Mouse (Mus musculus): ENCODE results near the gene Gm20604.

Gene Gm20604

DNA sequence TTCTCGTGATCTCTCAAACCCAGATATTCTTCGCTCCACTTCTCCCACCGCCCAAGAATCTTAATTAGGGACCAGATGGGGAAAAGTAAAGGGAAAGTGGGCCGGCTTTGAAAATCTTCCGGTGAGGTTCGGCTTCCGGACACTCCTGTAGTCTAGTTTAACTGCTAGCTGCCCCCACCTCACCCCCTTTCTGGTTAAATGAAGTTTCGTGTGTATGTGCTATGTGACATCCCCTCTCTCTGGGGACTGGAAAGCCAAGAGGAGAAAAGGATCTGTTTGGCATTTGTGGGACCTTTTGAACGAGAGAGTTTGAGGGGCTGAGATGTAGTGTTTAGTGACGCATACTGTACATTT, at the start of gene Gm20604:
Gene Gm20604 (minus strand): TSS at position 270 of the 354 bp plus-strand sequence.
- in situ Hi-C loops (cut with MboI; ENCODE audit: low sequenced_read_pairs), result no loop called here

DNA sequence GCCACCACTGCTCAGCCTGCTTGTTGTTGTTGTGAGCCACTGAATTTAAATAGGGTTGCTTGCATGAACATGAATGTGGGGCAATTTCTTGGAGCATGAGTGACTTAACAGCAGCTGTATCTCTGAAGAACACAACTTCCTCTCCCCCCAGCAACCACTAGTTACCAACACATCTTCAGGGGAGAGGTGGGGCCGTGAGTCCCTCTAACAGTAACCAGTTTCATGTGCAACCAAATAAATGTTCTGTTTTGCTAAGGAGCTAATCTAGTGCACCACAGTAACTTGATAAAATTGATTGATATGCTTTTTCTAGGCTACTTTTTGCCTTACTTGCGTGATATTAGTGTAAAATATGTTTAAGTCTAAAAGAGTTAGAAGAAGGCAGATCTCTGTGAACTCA, 41.1 kb upstream of the Gm20604 start:
- in situ Hi-C loops (cut with MboI; ENCODE audit: low sequenced_read_pairs), result no loop called here

DNA sequence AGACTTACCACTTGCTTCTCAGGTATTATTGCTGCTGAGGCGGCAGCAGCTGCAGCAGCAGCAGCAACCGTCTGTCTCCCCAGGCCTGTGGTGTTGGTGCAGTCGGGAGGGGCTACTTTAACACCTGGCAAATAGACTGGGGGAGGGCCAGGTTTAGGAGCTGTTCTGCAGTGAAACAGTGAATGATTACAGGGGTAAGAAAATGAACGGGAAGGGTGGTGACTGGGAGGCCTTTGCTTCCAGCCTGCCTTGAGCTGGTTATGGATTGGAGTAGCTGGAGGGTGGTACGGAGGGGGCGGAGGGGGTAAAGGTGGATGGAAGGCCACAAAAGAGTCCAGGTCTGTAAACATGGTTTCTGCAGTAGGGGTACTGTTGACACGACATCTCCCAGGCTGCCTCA, 29.5 kb upstream of the Gm20604 start:
- in situ Hi-C loops (cut with MboI; ENCODE audit: low sequenced_read_pairs), result no loop called here

DNA sequence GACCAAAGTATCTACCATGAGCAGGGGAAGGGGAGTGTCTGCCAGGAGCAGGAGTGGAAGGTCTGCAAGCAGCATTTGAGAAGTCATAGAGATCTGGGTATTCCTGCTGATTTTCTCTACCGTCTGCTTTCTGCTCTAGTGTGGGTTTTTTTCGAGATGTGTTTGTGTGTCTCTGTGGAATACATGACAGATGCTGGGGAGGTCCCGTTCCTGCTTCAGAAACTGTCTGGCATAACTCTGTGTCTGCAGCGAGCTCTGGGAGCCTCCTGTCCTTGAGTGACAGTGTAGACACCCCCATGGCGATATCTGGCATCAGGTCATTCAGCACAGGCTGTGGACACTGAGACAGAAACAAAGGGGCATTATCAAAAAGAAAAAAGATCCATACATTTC, 27.1 kb upstream of the Gm20604 start:
- in situ Hi-C loops (cut with MboI; ENCODE audit: low sequenced_read_pairs), result no loop called here

DNA sequence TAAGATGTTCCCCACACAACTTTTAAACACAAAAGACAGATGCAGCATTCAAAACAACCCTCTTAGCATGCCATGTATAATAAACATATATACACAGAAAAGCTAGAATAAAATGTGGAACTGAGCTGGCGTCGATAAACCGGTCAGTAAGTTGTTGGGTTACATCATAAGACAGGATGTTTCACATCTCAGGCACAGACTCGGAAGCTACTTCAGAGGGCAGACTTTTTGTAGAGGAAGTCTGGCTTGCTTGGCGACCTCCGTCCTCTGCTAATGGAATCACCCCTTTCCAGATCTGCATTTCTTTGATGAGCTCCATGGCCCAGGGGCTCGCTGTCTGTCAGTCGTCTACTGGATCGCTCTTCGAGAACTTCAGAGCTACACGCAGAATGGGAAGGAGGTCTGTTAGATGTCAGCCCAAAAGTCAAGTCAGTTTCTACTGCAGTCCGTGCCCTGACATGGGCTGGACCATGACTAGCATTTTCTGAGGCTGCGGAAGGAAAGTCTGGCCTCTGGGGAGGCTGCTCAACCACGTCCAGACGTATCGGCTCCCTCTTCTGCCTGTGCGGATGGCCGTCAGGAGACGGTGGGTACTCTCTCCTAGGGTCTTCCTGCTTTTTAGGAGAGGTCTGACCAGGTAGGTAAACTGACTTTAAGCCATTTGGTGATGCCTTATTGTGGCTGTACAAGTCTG, 26.6 kb upstream of the Gm20604 start:
- in situ Hi-C loops (cut with MboI; ENCODE audit: low sequenced_read_pairs), result no loop called here

DNA sequence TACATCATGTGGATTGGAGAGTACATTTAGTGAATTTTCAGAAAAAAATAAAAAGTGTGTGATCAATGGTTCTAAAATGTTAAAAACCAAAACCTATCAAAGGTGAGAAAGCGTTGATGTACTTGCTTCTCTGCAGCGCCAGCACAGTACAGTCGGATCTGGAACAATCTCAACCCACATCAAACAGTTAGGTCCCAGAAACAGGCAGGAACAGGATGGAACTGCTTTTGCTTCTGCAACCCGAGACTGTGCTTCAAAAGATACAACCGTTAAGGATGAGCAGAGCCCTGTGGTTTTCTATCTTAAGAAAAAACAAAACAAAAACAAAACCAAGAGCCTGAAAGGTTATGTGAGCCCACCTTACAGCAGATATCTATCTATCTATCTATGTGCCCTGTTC, 24.4 kb upstream of the Gm20604 start:
- in situ Hi-C loops (cut with MboI; ENCODE audit: low sequenced_read_pairs), result no loop called here

DNA sequence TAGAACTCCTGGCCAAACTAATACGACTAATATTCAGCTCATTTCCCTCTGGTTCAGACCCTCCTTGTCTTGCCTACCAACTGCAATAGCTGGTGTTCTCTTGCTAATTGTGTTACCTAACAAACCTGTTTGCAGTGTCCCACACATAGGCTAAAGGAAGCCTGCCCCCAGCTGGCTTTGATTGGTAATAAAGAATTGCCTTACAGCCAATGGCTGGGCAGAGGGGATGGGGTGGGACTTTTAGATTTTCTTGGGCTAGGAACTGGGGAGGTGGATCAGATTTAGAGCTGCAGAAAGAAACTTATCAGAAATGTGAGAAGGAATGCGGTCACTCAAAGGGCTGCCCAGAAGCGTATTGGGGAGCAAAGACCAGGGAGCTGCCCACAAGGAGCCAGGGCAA, 21.0 kb upstream of the Gm20604 start:
- in situ Hi-C loops (cut with MboI; ENCODE audit: low sequenced_read_pairs), result no loop called here

DNA sequence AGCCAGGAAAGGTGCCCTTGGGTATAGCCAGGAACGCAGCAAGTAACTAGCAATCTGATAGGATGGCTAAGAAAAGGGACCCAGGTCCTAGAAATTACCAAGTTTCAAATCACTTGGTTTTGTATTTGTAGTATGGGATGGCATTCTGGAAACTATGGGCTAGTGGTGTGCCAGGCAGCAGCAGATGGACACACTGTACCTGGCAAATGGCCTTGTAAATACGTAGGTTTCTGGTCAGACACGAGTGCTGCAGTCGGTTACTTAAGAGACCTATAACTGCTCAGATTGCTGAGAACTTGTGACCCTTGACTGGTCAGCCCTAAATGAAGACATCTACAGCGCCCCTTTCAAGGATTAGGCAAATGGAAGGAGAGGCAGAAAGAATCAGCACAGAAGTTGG, 19.7 kb upstream of the Gm20604 start:
- in situ Hi-C loops (cut with MboI; ENCODE audit: low sequenced_read_pairs), result no loop called here

DNA sequence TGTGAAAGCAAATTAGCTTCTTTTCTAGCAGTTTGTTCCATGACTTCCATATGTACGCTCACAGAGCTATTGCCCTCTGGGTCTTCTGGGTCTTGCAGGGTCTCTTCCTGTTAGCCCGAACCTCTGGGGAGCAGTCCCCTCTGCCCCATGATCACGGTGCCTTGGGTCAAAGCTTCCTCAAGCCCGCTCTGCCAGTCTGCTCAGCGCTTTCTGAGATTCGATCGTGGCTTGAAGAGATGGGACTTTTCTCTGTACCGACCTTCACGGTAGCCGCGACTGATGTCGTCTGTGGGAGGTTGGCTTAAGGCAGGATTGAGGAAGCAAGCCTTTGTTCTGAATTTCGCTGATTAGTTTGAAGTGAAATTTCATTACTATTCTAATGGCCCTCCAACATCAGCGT, 17.6 kb upstream of the Gm20604 start:
- in situ Hi-C loops (cut with MboI; ENCODE audit: low sequenced_read_pairs), result no loop called here

DNA sequence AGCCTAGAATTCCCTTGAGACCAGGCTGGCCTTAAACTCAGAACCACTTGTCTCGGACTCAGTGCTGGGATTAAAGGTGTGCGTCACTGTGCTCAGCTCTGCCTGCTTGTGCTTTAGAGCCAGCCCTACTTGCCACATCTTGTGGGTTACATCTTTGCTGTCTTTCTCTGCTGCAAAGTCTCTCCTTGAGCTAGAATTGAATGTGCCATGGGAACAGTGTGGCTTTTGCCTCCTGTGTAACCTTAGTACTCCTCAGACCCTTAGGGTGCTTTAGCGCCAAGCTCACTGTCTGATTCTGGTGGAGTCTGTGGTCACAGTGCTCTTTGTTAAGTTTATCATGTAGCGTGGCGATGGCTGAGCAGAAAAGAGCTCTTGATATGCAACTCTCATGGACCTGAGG, 14.2 kb upstream of the Gm20604 start:
- in situ Hi-C loops (cut with MboI; ENCODE audit: low sequenced_read_pairs), result no loop called here

DNA sequence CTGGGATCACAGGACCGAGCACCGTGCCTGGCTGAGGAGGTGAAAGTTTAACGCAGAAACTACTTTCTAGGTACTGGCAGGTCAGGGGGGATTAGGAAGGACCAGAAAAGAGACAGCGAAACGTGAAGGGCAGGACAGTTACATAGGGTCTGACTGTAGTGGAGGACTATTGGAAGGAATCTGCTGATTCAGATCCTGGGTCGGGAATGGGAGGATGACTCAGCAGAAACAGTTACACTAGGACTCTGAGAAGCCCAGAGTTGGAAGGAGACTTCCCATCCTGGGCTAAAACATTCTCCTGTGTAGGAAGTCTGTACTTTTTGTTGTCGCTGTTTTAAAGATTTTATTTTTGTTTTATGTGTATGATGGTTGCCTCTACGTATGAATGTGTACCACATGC, 13.1 kb upstream of the Gm20604 start:
- in situ Hi-C loops (cut with MboI; ENCODE audit: low sequenced_read_pairs), result no loop called here

DNA sequence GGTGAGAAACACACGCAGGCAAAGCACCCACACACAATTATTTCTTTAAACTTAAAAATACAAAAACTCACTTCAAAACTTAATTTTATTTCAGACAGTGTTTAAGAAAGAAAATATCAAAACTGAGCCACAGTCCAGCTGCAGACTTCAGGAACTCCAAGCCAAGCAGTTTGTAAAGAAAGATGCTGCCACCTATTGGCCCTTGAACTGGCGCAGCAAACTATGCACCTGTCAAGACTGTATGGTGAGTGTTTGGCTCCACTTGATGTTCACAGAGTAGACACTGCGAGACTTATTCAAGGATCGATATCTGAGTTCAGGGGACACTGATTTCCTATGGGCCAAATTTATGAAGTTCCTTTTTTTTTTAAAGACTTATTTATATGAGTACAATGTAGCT, 10.5 kb upstream of the Gm20604 start:
- in situ Hi-C loops (cut with MboI; ENCODE audit: low sequenced_read_pairs), result no loop called here

DNA sequence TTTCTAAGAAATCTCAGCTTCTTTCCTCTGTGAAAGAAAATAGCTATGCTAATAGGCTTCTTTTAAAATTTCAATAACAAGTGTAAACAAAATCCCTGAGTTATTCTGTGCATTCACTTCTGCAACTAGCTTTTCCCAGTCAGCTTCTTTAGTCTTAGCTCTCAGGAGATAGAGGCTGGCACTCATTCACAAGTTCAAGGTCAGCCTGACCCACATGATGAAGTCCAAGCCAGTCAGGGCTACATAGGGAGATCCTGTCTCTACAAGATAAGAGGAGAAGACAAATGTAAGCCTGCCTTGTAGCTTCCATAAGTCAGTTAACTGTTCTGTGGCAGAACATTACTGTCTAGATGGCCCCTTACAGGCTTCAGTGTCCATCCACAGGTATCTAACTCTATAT, 5.2 kb upstream of the Gm20604 start:
- in situ Hi-C loops (cut with MboI; ENCODE audit: low sequenced_read_pairs), result no loop called here

DNA sequence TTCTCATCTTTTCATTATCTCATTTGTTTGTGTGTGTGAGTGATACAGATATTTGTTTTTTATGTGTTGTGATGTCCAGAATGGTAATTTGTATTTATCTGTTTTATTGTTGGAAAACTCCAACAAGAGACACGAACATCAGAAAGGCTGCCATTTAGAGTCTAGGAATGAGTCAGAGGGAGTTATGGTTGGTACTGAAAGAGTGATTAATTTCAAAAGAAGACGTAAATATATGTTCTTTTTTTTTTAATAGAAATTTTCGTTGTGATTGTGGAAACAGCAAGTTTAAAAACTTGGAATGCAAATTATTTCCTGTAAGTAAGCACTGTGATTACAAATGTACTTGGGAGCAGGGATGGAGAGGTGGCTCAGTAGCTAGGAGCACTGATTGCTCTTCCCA, 3.2 kb upstream of the Gm20604 start:
- in situ Hi-C loops (cut with MboI; ENCODE audit: low sequenced_read_pairs), result no loop called here

DNA sequence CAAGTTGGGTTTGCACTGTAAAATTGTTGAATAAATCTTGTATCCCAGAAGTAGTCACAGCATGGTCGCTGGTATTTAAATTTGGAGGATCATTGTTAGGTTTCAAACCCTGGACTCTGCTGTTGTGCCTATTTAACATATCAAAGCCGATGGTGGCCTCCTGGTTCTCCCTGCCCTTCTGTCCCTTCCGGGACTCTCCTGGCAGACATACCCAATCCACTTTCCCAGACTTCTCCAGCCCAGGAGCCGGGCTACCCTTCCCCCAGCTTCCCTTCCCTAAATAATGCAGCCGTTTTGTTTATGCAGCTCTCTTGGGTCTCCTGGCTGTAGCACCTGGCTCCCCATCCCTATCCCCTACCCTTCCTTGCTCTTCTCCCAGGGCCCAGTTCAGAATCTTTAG, 464 bp upstream of the Gm20604 start:
- in situ Hi-C loops (cut with MboI; ENCODE audit: low sequenced_read_pairs), result no loop called here

DNA sequence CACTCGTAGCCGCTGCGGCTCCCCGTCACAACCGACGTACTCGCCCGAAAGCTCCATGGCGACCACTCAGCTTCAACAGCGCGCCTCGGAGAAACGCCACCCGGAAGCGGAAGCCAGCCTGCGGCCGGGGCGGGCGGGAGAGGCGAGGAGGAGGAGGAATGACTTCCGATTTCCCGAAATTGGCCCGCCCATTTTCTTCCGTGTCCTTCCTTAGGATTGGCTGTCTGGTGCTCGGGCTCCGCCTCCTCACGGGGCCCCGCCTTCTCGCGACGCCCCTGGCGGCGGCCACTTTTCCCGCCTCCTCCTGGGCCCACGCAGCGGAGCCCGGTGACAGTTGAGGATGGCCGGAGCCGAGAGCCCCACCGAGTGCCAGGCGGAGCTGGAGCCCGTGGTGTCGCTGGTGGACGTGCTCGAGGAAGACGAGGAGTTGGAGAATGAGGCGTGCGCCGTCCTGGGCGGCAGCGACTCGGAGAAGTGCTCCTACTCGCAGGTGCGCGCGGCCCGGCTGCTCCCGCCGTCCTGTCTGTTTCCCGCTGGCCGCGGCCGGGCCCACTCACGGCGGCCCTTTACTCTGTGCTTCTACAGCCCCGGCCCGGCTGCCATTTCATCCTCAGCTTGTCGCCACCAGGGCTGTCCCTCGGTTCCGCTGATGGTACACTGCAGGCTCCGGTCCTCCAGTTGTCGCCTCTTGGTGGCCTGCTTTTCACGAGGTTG, 626 bp downstream of the Gm20604 start, which contains the start of the genes Gm28051, Gon7 and Ubr7:
Gene Gm28051 (minus strand): TSS at position 77 of the 714 bp plus-strand sequence.
Gene Gon7 (minus strand): TSS at position 115 of the 714 bp plus-strand sequence.
Gene Ubr7 (plus strand): TSS at position 279 of the 714 bp plus-strand sequence.
- in situ Hi-C loops (cut with MboI; ENCODE audit: low sequenced_read_pairs), result no loop called here

DNA sequence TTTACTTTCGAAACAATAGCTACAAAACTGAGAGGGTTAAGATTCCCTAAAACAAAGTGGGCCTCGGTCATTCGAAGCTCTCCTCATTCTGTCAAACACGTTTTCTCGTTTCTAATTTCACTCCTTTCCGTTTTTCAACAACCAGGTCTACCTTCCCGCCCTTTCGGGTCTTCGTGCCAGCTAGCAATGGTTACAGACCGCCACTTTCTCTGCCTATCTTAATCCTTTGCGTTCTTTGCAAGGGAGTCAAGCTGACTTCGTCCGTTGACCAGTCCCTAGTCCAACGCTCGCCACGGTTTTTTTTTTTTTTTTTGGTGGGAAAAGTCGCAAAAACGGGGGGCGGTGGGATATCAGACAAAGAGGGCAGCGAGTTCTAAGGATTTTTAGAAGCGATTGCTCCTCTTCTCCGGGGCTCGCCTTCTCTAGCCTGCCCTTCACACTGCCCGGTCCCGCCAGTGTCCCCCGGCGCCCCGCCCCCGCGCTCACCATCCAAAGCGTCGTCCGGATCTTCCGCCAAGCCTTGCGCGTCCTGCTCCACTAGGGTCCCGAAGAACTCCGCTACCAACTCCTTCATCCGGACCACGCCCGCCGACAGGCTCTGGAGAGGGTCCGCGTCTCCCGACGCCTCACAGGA, 1.3 kb downstream of the Gm20604 start:
- in situ Hi-C loops (cut with MboI; ENCODE audit: low sequenced_read_pairs), result no loop called here

DNA sequence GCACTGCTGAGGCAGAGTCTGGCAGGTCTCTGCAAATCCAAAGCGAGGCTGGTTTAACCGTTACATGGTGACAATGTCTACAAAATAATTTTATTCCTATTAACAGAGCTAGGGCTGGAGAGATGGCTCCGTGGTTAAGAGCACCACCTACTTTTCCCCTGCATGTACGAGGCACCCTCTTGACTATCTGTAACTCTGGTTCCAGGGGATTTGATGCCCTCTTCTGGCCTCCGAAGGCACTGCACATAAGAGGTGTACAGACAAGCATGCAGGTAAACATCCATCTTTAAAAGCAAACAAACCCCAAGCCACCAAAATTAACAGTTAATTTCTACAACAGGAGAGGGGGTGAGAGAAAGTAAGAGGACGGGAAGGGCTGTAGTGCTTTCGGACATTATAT, 2.2 kb downstream of the Gm20604 start:
- in situ Hi-C loops (cut with MboI; ENCODE audit: low sequenced_read_pairs), result no loop called here

DNA sequence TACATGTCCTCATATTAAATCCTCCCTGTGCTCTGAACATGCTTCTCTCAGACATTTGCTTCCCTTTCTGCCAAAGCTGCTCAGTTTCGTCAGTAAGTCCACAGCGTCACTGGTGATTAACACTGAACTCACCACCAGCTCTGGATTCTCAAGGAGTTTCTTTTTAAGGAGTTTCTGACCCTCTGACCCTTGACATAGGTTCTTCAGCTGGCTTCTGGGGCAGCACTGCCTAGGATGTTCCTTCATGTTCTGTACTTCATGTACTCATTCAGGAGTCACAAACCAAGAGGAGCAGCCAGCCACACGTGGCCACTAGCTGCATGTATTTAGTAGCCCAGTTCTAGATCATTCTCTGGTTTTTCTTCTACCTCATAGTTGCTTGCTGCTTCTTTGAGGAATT, 10.2 kb downstream of the Gm20604 start:
- in situ Hi-C loops (cut with MboI; ENCODE audit: low sequenced_read_pairs), result no loop called here

DNA sequence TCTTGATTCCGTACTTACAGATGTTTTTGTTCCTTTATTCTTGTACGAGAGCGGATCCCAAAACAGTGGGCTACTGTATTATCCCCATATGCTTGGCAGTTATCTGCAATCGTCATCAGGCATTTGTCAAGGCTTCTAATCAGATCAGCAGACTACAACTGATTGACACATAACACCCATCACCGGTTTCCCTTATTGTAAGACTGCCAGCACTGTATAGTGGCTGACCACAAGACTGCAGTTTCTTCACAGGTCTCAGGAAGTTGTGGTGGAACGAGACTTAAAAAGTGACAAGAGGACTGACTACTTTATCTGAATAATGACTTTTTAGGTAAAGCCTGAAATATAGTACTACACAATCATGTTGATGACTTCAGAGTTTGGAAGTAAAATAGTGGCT, 13.6 kb downstream of the Gm20604 start:
- in situ Hi-C loops (cut with MboI; ENCODE audit: low sequenced_read_pairs), result no loop called here

DNA sequence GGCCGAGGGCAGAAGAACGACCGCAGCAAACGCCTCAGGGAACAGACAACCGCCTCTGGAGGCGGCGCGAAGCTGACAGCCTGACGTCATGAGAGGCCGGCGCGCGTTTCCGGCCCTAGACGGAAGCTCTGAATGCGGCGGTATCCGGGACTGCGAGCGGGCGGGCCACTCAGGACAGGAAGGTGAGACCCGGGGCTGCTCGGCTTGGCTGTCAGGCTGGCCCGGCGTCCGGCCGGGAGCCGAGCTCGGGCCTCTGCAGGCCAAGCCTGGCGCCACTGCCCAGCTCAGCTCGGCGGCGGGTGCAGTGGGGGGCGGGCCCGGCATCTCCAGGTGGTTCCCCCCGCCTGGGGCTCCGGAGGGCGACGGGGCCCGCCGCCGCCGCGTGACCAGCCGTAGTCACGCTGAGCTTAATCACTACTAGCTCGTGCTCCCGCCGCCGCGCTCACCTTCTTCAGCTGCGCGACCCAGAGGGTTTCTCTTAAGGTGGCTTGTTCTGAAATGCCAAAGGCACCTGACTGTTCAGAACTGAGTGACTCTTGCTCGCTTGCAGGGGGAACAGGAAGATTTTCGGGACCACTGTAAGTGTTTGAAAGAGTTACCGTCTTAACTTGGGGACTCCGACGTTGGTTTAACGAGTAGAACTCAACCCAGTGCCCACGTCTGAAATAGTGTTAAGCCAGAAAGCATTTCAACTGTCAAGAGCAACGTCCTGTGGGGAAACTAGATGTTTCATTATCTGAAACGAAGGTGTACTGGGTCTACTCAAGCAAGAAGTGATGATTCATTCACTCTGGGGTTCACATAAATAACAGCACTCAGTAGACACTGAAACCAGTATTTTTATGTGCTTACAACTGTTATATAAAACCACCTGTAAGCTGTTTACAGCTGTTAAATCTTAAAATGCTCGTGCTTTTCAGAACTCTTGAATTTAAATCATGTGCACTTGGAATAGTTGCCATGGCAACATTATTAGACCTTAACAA, 14.6 kb downstream of the Gm20604 start, which contains the start of the genes Moap1 and Tmem251:
Gene Moap1 (minus strand): TSS at position 73 of the 986 bp plus-strand sequence.
Gene Tmem251 (plus strand): TSS at position 174 of the 986 bp plus-strand sequence.
- in situ Hi-C loops (cut with MboI; ENCODE audit: low sequenced_read_pairs), result no loop called here
